Mouse (Mus musculus) midbrain, postnatal 0 days (tissue): ENCODE results near the gene Cdc42. TPM values are rescaled to one million over a fixed set of nuclear protein-coding genes. Genes with fewer than 3 reads are reported as not detected.
A peak's percentile ranks its signal among the peaks of the same experiment; 100 is the strongest.

Experiments used
- ATAC-seq: fragments of 200-750 bp; cut with Nextera tagmentation; 2 replicates; pipeline ENCODE4 v1.8.0; 2017; ENCODE audit warnings: moderate number of reproducible peaks, mild to moderate bottlenecking, moderate TSS enrichment, moderate library complexity; ENCODE audit not compliant: low FRiP score
- DNase-seq: peaks from one replicate; pipeline ENCODE4 v3.0.0-alpha.2; 2015; ENCODE audit warnings: low spot score
- H3K27ac ChIP-seq: fragments of 300-500 bp; sonication (generic); 2 replicates; pipeline ENCODE4 v1.5.1; 2014; ENCODE audit warnings: low read depth, mild to moderate bottlenecking, low read length, mixed read lengths
- H3K27me3 ChIP-seq: fragments of 300-500 bp; sonication (generic); 2 replicates; pipeline ENCODE4 v1.6.1; 2014; ENCODE audit warnings: low read length, control low read depth, mixed read lengths; ENCODE audit not compliant: insufficient read depth
- H3K36me3 ChIP-seq: fragments of 300-500 bp; sonication (generic); 2 replicates; pipeline ENCODE4 v1.6.1; 2014; ENCODE audit warnings: low read length, control low read depth, mixed read lengths; ENCODE audit not compliant: insufficient read depth
- H3K4me1 ChIP-seq: fragments of 300-500 bp; sonication (generic); 2 replicates; pipeline ENCODE4 v1.6.1; 2014; ENCODE audit warnings: mild to moderate bottlenecking, control low read depth, antibody characterized with exemption, low read length, mixed read lengths; ENCODE audit not compliant: insufficient read depth
- H3K4me2 ChIP-seq: fragments of 300-500 bp; sonication (generic); 2 replicates; pipeline ENCODE4 v1.6.1; 2014; ENCODE audit warnings: low read depth, mild to moderate bottlenecking, low read length, mixed read lengths; ENCODE audit not compliant: poor library complexity, severe bottlenecking
- H3K4me3 ChIP-seq: fragments of 300-500 bp; sonication (generic); 2 replicates; pipeline ENCODE4 v1.5.1; 2014; ENCODE audit warnings: low read depth, mild to moderate bottlenecking, low read length, moderate library complexity
- H3K9ac ChIP-seq: fragments of 300-500 bp; sonication (generic); replicated peaks from 2 replicates; pipeline ENCODE4 v1.6.1; 2014; ENCODE audit warnings: mild to moderate bottlenecking, low read length, moderate library complexity, mixed read lengths; ENCODE audit not compliant: poor library complexity, severe bottlenecking
- H3K9me3 ChIP-seq: fragments of 300-500 bp; sonication (generic); 2 replicates; pipeline ENCODE4 v1.6.1; 2016; ENCODE audit warnings: low read length, control low read depth
- CTCF ChIP-seq: IDR thresholded peaks from 2 replicates; pipeline ENCODE4 v1.5.1; 2016; ENCODE audit warnings: antibody characterized with exemption, mild to moderate bottlenecking
- WGBS: fragments of 180-500 bp; shearing (Covaris S2); extraction: QIAGEN DNeasy Blood & Tissue Kit; methylation state at CpG from one replicate; pipeline ENCODE4 v1.1.7; 2014; 5-methylcytosine and 5-hydroxymethylcytosine counted together
- polyA plus RNA-seq: library from polyadenylated mRNA; unstranded; fragments of >200 nt; fragmentation: Nextera tagmentation; extraction: Ambion mirVana; gene quantifications from 2 replicates; pipeline ENCODE4 v1.2.1, GENCODE M21; 2015
- total RNA-seq: library from RNA; depleted of rRNA; stranded (reverse); fragments of >200 nt; gene quantifications from 2 replicates; pipeline ENCODE4 v1.2.3, GENCODE M21; 2014

Cdc42 gene
- total and polyA plus RNA-seq, 2 experiments from 2014 or later, result 583 to 1,182 TPM

GRCm38 (mm10) chr4:137282584-137283406 is 74.7 kb downstream of the Cdc42 start:
- Histone ChIP-seq H3K9ac (no peak overlapping the region), H3K4me3 (no peak overlapping the region), H3K27me3 (peaks cover 4% of the 10 kb centered on the region; the same call in 1 of the 2 replicates), H3K36me3 (no peaks in the 10 kb centered on the region), H3K27ac (no peak overlapping the region), H3K4me2 (no peak overlapping the region), H3K9me3 (no peaks in the 10 kb centered on the region), H3K4me1 (peaks cover 11% of the 10 kb centered on the region; the same call in 1 of the 2 replicates)
- no peak for TF ChIP-seq CTCF
- DNase-seq, result no peak
- 11% methylated on average over 17 of the region's 17 CpGs for WGBS
- no peak for ATAC-seq

GRCm38 (mm10) chr4:137282122-137282521 is 75.4 kb downstream of the Cdc42 start:
- Histone ChIP-seq H3K4me2 (no peak overlapping the region), H3K9me3 (no peaks in the 10 kb centered on the region), H3K9ac (no peak overlapping the region), H3K27me3 (peaks cover 4% of the 10 kb centered on the region; the same call in 1 of the 2 replicates), H3K4me3 (no peak overlapping the region), H3K36me3 (no peaks in the 10 kb centered on the region), H3K27ac (no peak overlapping the region), H3K4me1 (peaks cover 11% of the 10 kb centered on the region; the same call in 1 of the 2 replicates)
- DNase-seq, result no peak
- no peak for TF ChIP-seq CTCF
- WGBS, result 84% methylated on average over 5 of the region's 5 CpGs
- no peak for ATAC-seq

- Histone ChIP-seq H3K27me3 (peaks cover 8% of the 10 kb centered on the region; the same call in 1 of the 2 replicates), H3K4me1 (peaks cover 11% of the 10 kb centered on the region; the same call in 1 of the 2 replicates), H3K4me3 (no peak overlapping the region), H3K4me2 (no peak overlapping the region), H3K9ac (no peak overlapping the region), H3K9me3 (no peaks in the 10 kb centered on the region), H3K36me3 (no peaks in the 10 kb centered on the region), H3K27ac (no peak overlapping the region)
- no peak for DNase-seq
- no peak for TF ChIP-seq CTCF
- no peak for ATAC-seq
- WGBS, result 74% methylated on average over 3 of the region's 3 CpGs
Observed at GRCm38 (mm10) chr4:137281273-137281672, 76.2 kb downstream of the Cdc42 start.

- Histone ChIP-seq H3K4me1 (peaks cover 11% of the 10 kb centered on the region; the same call in 1 of the 2 replicates), H3K9ac (no peak overlapping the region), H3K4me3 (no peak overlapping the region), H3K27me3 (peaks cover 17% of the 10 kb centered on the region; the same call in 1 of the 2 replicates), H3K36me3 (no peaks in the 10 kb centered on the region), H3K9me3 (no peaks in the 10 kb centered on the region), H3K4me2 (peak overlapping the region; percentile 92; the same call in 1 of the 2 replicates), H3K27ac (no peak overlapping the region)
- DNase-seq (no peak), ATAC-seq (no peak)
- TF ChIP-seq CTCF, result no peak
- 29% methylated on average over 5 of the region's 5 CpGs for WGBS
Observed at GRCm38 (mm10) chr4:137279346-137279745, 78.2 kb downstream of the Cdc42 start.

GRCm38 (mm10) chr4:137278144-137279040 is 79.1 kb downstream of the Cdc42 start:
- H3K27me3 ChIP-seq, result peaks cover 17% of the 10 kb centered on the region; the same call in 1 of the 2 replicates

More at GRCm38 (mm10) chr4:137278144-137279040, 79.1 kb downstream of the Cdc42 start:
- Histone ChIP-seq H3K36me3 (no peaks in the 10 kb centered on the region), H3K4me3 (peak overlapping the region; percentile 65), H3K4me1 (peaks cover 11% of the 10 kb centered on the region; the same call in 1 of the 2 replicates), H3K9me3 (no peaks in the 10 kb centered on the region), H3K27ac (peak overlapping the region; percentile 47; the same call in 1 of the 2 replicates), H3K9ac (peak overlapping the region; percentile 74), H3K4me2 (peak overlapping the region; percentile 92)
- DNase-seq (peak; percentile 50), ATAC-seq (no peak)
- WGBS, result 3% methylated on average over 22 of the region's 22 CpGs
- no peak for TF ChIP-seq CTCF
